Mouse (Mus musculus): ENCODE measurements at regions not wholly inside any gene's neighbourhood (a gene's known extent, or its start where the extent isn't known, plus 50 kb on each side); places are given as distances from the start of the nearest gene placed in this dataset.

DNA sequence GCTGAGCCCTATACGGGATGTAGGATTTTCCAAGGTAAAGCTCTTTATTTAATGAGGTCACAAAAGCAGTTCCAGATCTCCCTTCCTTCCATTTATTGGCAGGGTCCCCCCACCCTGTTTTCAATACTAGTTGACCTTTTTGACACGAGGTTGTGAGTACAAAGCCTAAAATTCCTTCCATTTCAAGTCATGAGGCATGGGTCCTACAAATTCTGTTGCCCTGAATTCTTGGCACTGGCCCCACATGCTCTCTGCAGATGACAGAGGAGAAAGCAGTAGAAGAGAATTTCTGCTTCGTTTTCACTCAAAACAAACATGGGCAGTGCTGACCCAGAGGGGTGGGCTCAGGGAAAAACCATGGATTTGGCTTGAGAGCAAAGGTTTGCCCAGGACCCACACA is 170.4 kb downstream of the Ktn1 start:
- Histone ChIP-seq H3K27ac (ENCODE audit: insufficient read depth, low read depth, low read length) (no peak overlapping the region), H3K4me3 (ENCODE audit: insufficient read depth, low read depth, low read length) (no peak overlapping the region), H3K36me3 (ENCODE audit: control insufficient read depth, insufficient read depth, low read length) (no peaks in the 10 kb centered on the region), H3K4me1 (ENCODE audit: control insufficient read depth, insufficient read depth, low read length) (no peaks in the 10 kb centered on the region), H3K27me3 (replicated peaks; ENCODE audit: control insufficient read depth, insufficient read depth, low read length) (no peaks in the 10 kb centered on the region)
- TF ChIP-seq CTCF (conservative IDR thresholded peaks at IDR 0.05; ENCODE audit: insufficient read depth, insufficient read length, low read depth, low read length) (no peak), POLR2A (IDR thresholded peaks at IDR 0.05; ENCODE audit: low read depth, low read length) (no peak)
- DNase-seq = no peak
- WGBS = 61% methylated on average over 3 of the region's 3 CpGs

DNA sequence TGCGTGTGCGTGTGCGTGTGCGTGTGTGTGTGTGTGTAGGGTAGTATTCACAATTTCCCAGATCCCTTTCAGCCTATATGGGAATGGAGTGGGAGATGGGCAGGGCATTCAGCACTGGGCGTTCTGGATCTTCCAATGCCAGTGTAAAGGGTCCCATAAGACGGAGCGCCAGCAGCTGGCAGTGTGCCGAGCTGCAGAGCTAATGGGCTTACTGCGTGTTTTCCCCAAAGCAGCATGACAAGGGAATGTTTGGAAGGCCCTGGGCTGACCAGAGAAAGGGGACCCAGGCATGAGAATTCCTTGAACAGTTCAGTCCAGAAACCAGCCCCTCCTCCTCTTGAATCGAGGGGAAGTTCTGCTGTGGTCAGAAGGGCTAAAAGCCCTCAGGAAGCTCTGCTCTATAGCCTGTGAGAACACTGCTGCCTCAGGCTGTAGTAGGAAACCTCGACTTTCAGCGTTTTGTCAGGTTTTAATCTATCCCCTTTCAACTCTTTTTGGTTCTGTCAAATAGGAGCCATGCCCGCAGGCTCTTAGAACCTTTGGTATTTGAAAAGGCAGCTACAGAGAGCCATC is 172.4 kb downstream of the Ktn1 start:
- Histone ChIP-seq H3K4me1 (ENCODE audit: control insufficient read depth, insufficient read depth, low read length) (no peaks in the 10 kb centered on the region), H3K27me3 (replicated peaks; ENCODE audit: control insufficient read depth, insufficient read depth, low read length) (no peaks in the 10 kb centered on the region), H3K36me3 (ENCODE audit: control insufficient read depth, insufficient read depth, low read length) (no peaks in the 10 kb centered on the region), H3K27ac (ENCODE audit: insufficient read depth, low read depth, low read length) (no peak overlapping the region), H3K4me3 (ENCODE audit: insufficient read depth, low read depth, low read length) (no peak overlapping the region)
- 70% methylated on average over 13 of the region's 13 CpGs for WGBS
- TF ChIP-seq POLR2A (IDR thresholded peaks at IDR 0.05; ENCODE audit: low read depth, low read length) (no peak), CTCF (conservative IDR thresholded peaks at IDR 0.05; ENCODE audit: insufficient read depth, insufficient read length, low read depth, low read length) (no peak)
- DNase-seq = no peak

DNA sequence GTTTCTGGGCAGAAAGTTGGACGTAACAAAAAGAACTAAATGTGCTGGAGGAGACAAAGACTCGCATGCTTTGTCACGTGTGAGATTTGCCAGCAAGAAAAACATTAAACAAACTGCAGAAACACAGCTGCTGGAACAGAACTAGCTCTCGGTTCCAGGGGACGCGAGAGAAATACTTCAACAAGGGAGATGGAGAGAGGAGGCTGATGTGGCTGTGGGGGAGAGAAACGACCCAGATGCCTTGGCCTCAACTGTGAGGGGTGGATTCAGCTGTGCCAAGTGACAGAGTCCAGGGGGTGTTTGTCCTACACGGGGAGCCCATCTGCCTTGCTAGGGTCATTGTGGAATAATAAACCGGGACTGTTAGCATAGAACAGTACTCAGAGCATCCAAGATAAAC is 174.9 kb downstream of the Ktn1 start:
- H3K4me1 ChIP-seq (ENCODE audit: control insufficient read depth, insufficient read depth, low read length) = no peaks in the 10 kb centered on the region
- TF ChIP-seq POLR2A (IDR thresholded peaks at IDR 0.05; ENCODE audit: low read depth, low read length) (no peak), CTCF (conservative IDR thresholded peaks at IDR 0.05; ENCODE audit: insufficient read depth, insufficient read length, low read depth, low read length) (no peak)
- no peak overlapping the region for H3K27ac ChIP-seq (ENCODE audit: insufficient read depth, low read depth, low read length)
- WGBS = 34% methylated on average over 9 of the region's 9 CpGs
- no peak overlapping the region for H3K4me3 ChIP-seq (ENCODE audit: insufficient read depth, low read depth, low read length)
- no peaks in the 10 kb centered on the region for H3K27me3 ChIP-seq (replicated peaks; ENCODE audit: control insufficient read depth, insufficient read depth, low read length)
- DNase-seq = no peak
- no peaks in the 10 kb centered on the region for H3K36me3 ChIP-seq (ENCODE audit: control insufficient read depth, insufficient read depth, low read length)

DNA sequence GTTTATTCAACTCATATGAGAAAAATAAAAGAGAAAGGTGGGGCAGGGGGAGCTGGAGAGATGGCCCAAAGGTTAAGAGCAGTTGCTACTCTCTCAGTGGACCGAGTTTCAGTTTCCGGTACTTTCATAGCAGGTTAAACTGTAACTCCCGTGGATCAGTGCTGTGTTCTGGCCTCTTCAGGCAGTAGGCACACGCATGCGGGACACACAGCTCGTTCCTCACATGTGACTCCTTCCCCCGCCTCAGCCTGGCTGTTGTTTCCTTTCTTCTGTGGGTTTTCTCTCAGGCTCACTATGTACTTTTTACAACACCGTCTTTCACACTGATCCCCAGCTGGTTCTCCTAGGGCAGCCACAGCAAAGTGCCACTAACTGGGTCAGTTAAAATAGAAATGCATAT is 175.4 kb downstream of the Ktn1 start:
- TF ChIP-seq CTCF (conservative IDR thresholded peaks at IDR 0.05; ENCODE audit: insufficient read depth, insufficient read length, low read depth, low read length) (no peak), POLR2A (IDR thresholded peaks at IDR 0.05; ENCODE audit: low read depth, low read length) (no peak)

DNA sequence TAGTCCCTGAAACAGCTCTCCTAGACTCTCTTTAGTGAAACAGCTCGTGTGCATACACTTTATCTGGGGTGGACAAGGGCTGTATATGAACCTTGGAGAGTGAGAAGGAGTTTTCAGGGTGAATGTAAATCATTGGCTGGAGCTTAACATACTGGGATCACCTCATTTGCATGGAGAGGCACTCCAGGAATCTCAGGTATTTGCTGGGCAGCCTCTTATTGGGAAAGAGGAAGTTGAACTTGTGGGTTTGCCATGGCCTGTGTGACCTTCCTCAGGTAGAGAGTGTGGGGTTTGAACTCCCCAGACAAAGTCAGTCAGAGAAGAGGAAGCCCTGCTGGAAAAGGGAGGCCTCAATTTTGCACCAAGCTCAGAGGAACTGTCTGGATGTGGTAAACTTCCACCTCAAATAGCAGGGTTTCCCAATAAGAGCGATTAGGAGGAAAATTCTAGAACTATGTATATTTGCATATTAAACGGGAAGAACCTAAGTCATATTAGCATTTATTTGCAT is 177.3 kb downstream of the Ktn1 start:
- no peaks in the 10 kb centered on the region for H3K27me3 ChIP-seq (replicated peaks; ENCODE audit: control insufficient read depth, insufficient read depth, low read length)
- no peak overlapping the region for H3K27ac ChIP-seq (ENCODE audit: insufficient read depth, low read depth, low read length)
- H3K4me1 ChIP-seq (ENCODE audit: control insufficient read depth, insufficient read depth, low read length) = no peaks in the 10 kb centered on the region
- H3K4me3 ChIP-seq (ENCODE audit: insufficient read depth, low read depth, low read length) = no peak overlapping the region
- peak; percentile 43 for DNase-seq
- TF ChIP-seq CTCF (conservative IDR thresholded peaks at IDR 0.05; ENCODE audit: insufficient read depth, insufficient read length, low read depth, low read length) (no peak), POLR2A (IDR thresholded peaks at IDR 0.05; ENCODE audit: low read depth, low read length) (no peak)
- H3K36me3 ChIP-seq (ENCODE audit: control insufficient read depth, insufficient read depth, low read length) = no peaks in the 10 kb centered on the region
- 69% methylated on average over 3 of the region's 3 CpGs for WGBS

More for the DNA sequence above, 175.4 kb downstream of the Ktn1 start:
- H3K36me3 ChIP-seq (ENCODE audit: control insufficient read depth, insufficient read depth, low read length) = no peaks in the 10 kb centered on the region
- WGBS = 28% methylated on average over 8 of the region's 8 CpGs
- H3K27me3 ChIP-seq (replicated peaks; ENCODE audit: control insufficient read depth, insufficient read depth, low read length) = no peaks in the 10 kb centered on the region
- no peaks in the 10 kb centered on the region for H3K4me1 ChIP-seq (ENCODE audit: control insufficient read depth, insufficient read depth, low read length)
- no peak overlapping the region for H3K4me3 ChIP-seq (ENCODE audit: insufficient read depth, low read depth, low read length)
- H3K27ac ChIP-seq (ENCODE audit: insufficient read depth, low read depth, low read length) = no peak overlapping the region
- DNase-seq = peak; percentile 55

DNA sequence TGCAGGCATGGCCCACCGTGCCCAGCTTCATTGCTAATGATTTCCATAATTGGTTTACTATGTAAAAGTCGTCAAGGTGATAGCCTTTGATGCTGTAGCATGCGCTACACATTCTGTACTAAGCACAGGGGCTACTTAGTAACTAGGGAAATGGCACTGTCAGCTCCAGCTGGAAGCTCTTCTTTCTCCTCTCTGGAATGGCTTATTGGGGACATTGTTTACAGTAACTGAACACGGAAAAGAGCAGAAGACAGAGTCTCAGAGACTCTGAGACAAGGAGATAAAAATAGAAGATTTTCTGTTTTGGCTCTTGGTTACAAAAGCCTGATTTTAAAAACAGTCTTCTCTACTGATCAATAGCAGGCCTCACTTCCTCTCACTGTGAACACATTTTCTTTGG is 178.3 kb downstream of the Ktn1 start:
- Histone ChIP-seq H3K27ac (ENCODE audit: insufficient read depth, low read depth, low read length) (no peak overlapping the region), H3K4me1 (ENCODE audit: control insufficient read depth, insufficient read depth, low read length) (no peaks in the 10 kb centered on the region), H3K4me3 (ENCODE audit: insufficient read depth, low read depth, low read length) (no peak overlapping the region), H3K36me3 (ENCODE audit: control insufficient read depth, insufficient read depth, low read length) (no peaks in the 10 kb centered on the region), H3K27me3 (replicated peaks; ENCODE audit: control insufficient read depth, insufficient read depth, low read length) (no peaks in the 10 kb centered on the region)
- TF ChIP-seq POLR2A (IDR thresholded peaks at IDR 0.05; ENCODE audit: low read depth, low read length) = no peak
- TF ChIP-seq CTCF (conservative IDR thresholded peaks at IDR 0.05; ENCODE audit: insufficient read depth, insufficient read length, low read depth, low read length) = no peak
- 58% methylated on average over 4 of the region's 4 CpGs for WGBS
- DNase-seq = no peak

DNA sequence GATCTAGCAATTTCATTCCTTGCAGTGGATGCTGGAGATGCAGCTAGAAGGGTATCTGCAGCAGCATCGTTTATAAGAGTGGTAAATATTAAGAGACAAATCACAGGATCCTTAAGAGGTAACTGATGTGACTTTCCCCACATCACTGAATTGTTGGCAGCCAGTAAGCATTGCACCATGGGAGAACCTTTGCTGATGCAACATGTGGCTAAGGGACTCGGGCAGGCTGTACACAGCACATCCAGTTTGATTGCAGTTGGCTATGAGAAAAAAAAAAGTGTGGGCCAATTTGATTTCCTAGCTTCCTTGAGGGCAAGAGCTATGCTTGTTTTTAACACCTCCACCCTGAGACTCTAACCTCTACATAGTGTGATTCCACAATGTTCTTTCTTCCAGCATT is 179.4 kb downstream of the Ktn1 start:
- Histone ChIP-seq H3K27ac (ENCODE audit: insufficient read depth, low read depth, low read length) (no peak overlapping the region), H3K27me3 (replicated peaks; ENCODE audit: control insufficient read depth, insufficient read depth, low read length) (no peaks in the 10 kb centered on the region), H3K36me3 (ENCODE audit: control insufficient read depth, insufficient read depth, low read length) (no peaks in the 10 kb centered on the region), H3K4me1 (ENCODE audit: control insufficient read depth, insufficient read depth, low read length) (no peaks in the 10 kb centered on the region), H3K4me3 (ENCODE audit: insufficient read depth, low read depth, low read length) (no peak overlapping the region)
- TF ChIP-seq CTCF (conservative IDR thresholded peaks at IDR 0.05; ENCODE audit: insufficient read depth, insufficient read length, low read depth, low read length) (no peak), POLR2A (IDR thresholded peaks at IDR 0.05; ENCODE audit: low read depth, low read length) (no peak)
- 85% methylated on average over 2 of the region's 2 CpGs for WGBS
- no peak for DNase-seq
